Mouse (Mus musculus) liver, adult 2 months (tissue): ENCODE data around the gene Htra3. TPM values are rescaled to one million over a fixed set of nuclear protein-coding genes. Genes with fewer than 3 reads are reported as not detected.

ENCODE experiments used
- DNase-seq: peaks from one replicate; pipeline ENCODE4 v3.0.0-alpha.2; 2011; ENCODE audit warnings: low read depth, low spot score; ENCODE audit errors: extremely low read depth
- H3K27ac ChIP-seq: fragments of 200-500 bp; replicated peaks from 2 replicates; pipeline ENCODE4 v1.5.1; 2012; ENCODE audit warnings: low read depth, mild to moderate bottlenecking, control low read depth, inconsistent platforms, low read length; ENCODE audit not compliant: insufficient read depth
- H3K27me3 ChIP-seq: fragments of 200-500 bp; 2 replicates; pipeline ENCODE4 v1.6.1; 2012; ENCODE audit warnings: mild to moderate bottlenecking, moderate library complexity, low read length, inconsistent platforms; ENCODE audit not compliant: control insufficient read depth, insufficient read depth
- H3K36me3 ChIP-seq: fragments of 200-500 bp; 2 replicates; pipeline ENCODE4 v1.6.1; 2012; ENCODE audit warnings: low read length, inconsistent platforms; ENCODE audit not compliant: control insufficient read depth, insufficient read depth
- H3K4me1 ChIP-seq: fragments of 200-500 bp; 2 replicates; pipeline ENCODE4 v1.6.1; 2011; ENCODE audit warnings: low read length; ENCODE audit not compliant: control insufficient read depth, insufficient read depth
- H3K4me3 ChIP-seq: fragments of 200-500 bp; 2 replicates; pipeline ENCODE4 v1.5.1; 2011; ENCODE audit warnings: low read depth, mild to moderate bottlenecking, control low read depth, low read length, moderate library complexity; ENCODE audit not compliant: insufficient read depth
- H3K79me2 ChIP-seq: fragments of 200-500 bp; 2 replicates; pipeline ENCODE4 v1.6.1; 2012; ENCODE audit warnings: inconsistent platforms, mild to moderate bottlenecking, low read length, moderate library complexity; ENCODE audit not compliant: control insufficient read depth, insufficient read depth
- H3K9ac ChIP-seq: fragments of 200-500 bp; 2 replicates; pipeline ENCODE4 v1.6.1; 2012; ENCODE audit warnings: low read depth, mild to moderate bottlenecking, control low read depth, inconsistent platforms, low read length
- CTCF ChIP-seq: fragments of 200-500 bp; IDR thresholded peaks from 2 replicates; pipeline ENCODE4 v1.5.1; 2011; ENCODE audit warnings: low read depth, low read length, control low read depth
- POLR2A ChIP-seq: fragments of 200-500 bp; IDR thresholded peaks from 2 replicates; pipeline ENCODE4 v1.6.1; 2011; ENCODE audit warnings: low read length, control low read depth; ENCODE audit not compliant: insufficient read depth; ENCODE audit errors: extremely low read depth
- WGBS: fragments of 180-500 bp; shearing (Covaris S2); methylation state at CpG from one replicate; pipeline ENCODE4 v1.1.7; 2018; 5-methylcytosine and 5-hydroxymethylcytosine counted together
- polyA plus RNA-seq: library from polyadenylated mRNA; depleted of rRNA; stranded (reverse); fragments of >200 nt; gene quantifications from 2 replicates; pipeline ENCODE4 v1.2.3, GENCODE M21; 2012
- total RNA-seq: library from RNA; depleted of rRNA; stranded (reverse); fragments of >200 nt; gene quantifications from 2 replicates; pipeline ENCODE4 v1.2.3, GENCODE M21; 2014

Gene Htra3
- total and polyA plus RNA-seq, 2 experiments = 0.83 to 0.97 TPM

DNA sequence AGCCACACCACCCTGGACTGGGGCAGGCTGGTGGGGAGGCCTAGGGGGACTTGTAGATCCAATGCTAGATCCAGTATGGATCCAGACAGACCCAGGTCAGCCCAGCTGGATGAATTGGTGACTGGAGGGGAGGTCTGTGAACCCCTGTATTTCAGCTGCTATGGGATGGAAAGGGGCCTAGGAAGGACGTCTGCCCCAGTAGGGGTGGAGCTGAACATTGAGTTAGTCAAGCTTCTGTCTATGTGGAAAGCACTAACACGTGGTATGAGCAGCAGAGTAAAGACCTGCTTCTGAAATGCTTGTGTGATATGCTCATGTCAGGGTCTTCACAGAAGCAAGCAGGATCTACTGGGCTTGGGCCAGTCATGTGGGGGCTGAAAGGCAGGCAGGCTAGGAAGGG is 31.4 kb downstream of the Htra3 start:
- no peak overlapping the region for H3K27ac ChIP-seq
- H3K27me3 ChIP-seq = no peaks in the 10 kb centered on the region
- TF ChIP-seq POLR2A (no peak), CTCF (no peak)
- no peak overlapping the region for H3K4me3 ChIP-seq
- 61% methylated on average over 2 of the region's 2 CpGs for WGBS
- H3K9ac ChIP-seq = no peak overlapping the region
- H3K36me3 ChIP-seq = no peaks in the 10 kb centered on the region
- H3K4me1 ChIP-seq = no peaks in the 10 kb centered on the region
- H3K79me2 ChIP-seq = no peaks in the 10 kb centered on the region
- DNase-seq = no peak

GRCm38 (mm10) chr5:35647562-35647961 is 32.0 kb downstream of the Htra3 start:
- Histone ChIP-seq H3K27ac (no peak overlapping the region), H3K79me2 (no peaks in the 10 kb centered on the region), H3K4me1 (no peaks in the 10 kb centered on the region), H3K27me3 (no peaks in the 10 kb centered on the region), H3K36me3 (no peaks in the 10 kb centered on the region), H3K4me3 (no peak overlapping the region), H3K9ac (no peak overlapping the region)
- TF ChIP-seq POLR2A (no peak), CTCF (no peak)
- WGBS = 51% methylated on average over 4 of the region's 4 CpGs
- no peak for DNase-seq

DNA sequence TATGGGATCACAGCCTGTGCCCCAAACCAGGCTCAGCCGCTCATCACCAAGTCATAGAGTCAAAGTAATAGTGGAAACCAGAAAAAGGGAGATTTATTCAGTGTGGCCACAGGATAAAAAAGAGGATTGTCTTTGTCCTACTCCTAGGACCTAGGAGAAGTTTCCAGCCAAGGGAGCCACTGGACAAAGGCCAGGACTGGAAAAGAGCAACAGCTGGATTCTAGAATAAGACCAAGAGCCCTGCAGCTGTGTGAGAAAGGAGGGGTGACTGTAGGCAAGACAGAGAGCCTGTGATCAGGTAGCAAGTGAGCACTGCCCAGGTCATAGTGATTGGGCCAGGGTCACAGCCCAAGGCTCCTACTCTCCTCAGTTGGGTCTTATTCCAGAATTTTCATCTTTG is 32.7 kb downstream of the Htra3 start:
- no peak for TF ChIP-seq POLR2A
- TF ChIP-seq CTCF = no peak
- no peak for DNase-seq
- Histone ChIP-seq H3K36me3 (no peaks in the 10 kb centered on the region), H3K4me1 (no peaks in the 10 kb centered on the region), H3K79me2 (no peaks in the 10 kb centered on the region), H3K27me3 (no peaks in the 10 kb centered on the region), H3K4me3 (no peak overlapping the region), H3K9ac (no peak overlapping the region), H3K27ac (no peak overlapping the region)
- WGBS = 86% methylated on average over 1 of the region's 1 CpGs

GRCm38 (mm10) chr5:35645938-35646493 is 33.6 kb downstream of the Htra3 start:
- Histone ChIP-seq H3K36me3 (no peaks in the 10 kb centered on the region), H3K79me2 (no peaks in the 10 kb centered on the region), H3K9ac (no peak overlapping the region), H3K27ac (no peak overlapping the region), H3K4me3 (no peak overlapping the region), H3K27me3 (no peaks in the 10 kb centered on the region), H3K4me1 (no peaks in the 10 kb centered on the region)
- no peak for DNase-seq
- 81% methylated on average over 6 of the region's 6 CpGs for WGBS
- TF ChIP-seq CTCF = no peak
- no peak for TF ChIP-seq POLR2A

GRCm38 (mm10) chr5:35644082-35644481 is 35.5 kb downstream of the Htra3 start:
- no peaks in the 10 kb centered on the region for H3K79me2 ChIP-seq
- WGBS = 76% methylated on average over 4 of the region's 4 CpGs
- no peak for DNase-seq
- H3K27ac ChIP-seq = no peak overlapping the region
- H3K4me1 ChIP-seq = no peaks in the 10 kb centered on the region
- no peaks in the 10 kb centered on the region for H3K27me3 ChIP-seq
- H3K9ac ChIP-seq = no peak overlapping the region
- TF ChIP-seq CTCF (no peak), POLR2A (no peak)
- no peak overlapping the region for H3K4me3 ChIP-seq
- H3K36me3 ChIP-seq = no peaks in the 10 kb centered on the region

GRCm38 (mm10) chr5:35643401-35644048 is 36.1 kb downstream of the Htra3 start:
- H3K4me1 ChIP-seq = no peaks in the 10 kb centered on the region
- no peak overlapping the region for H3K9ac ChIP-seq
- WGBS = 85% methylated on average over 9 of the region's 9 CpGs
- H3K4me3 ChIP-seq = no peak overlapping the region
- H3K79me2 ChIP-seq = no peaks in the 10 kb centered on the region
- DNase-seq = no peak
- H3K27me3 ChIP-seq = no peaks in the 10 kb centered on the region
- H3K36me3 ChIP-seq = no peaks in the 10 kb centered on the region
- no peak overlapping the region for H3K27ac ChIP-seq
- TF ChIP-seq CTCF (no peak), POLR2A (no peak)
